Mouse (Mus musculus) yolk sac, embryonic 10.5 days (tissue): Measurements from ENCODE around the gene Cops4.

ENCODE experiments used
- DNase-seq: peaks from one replicate; pipeline ENCODE4 v3.0.0-alpha.2; 2017; ENCODE audit warnings: low spot score

Cops4 gene

GRCm38 (mm10) chr5:100581622-100582434 is 63.7 kb downstream of the Cops4 start:
- no peak for DNase-seq

DNA sequence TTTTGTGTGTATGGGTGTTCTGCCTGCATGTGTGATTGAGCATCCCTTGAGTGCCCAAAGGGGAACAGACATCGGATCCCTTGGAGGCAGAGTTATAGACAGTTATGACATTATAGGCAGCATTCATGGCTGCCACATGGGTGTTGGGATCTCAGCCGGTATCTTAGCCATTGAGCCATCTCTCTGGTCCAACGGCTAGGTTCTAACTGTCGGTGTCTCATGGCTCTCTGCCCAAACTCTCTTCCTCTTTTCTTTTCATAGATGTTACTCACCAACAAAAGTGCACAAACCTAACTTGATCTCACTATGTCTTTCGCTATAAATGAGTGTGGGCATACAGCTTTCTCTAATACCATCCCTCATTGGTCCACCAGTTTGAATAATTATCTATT is 64.3 kb downstream of the Cops4 start:
- DNase-seq = no peak

DNA sequence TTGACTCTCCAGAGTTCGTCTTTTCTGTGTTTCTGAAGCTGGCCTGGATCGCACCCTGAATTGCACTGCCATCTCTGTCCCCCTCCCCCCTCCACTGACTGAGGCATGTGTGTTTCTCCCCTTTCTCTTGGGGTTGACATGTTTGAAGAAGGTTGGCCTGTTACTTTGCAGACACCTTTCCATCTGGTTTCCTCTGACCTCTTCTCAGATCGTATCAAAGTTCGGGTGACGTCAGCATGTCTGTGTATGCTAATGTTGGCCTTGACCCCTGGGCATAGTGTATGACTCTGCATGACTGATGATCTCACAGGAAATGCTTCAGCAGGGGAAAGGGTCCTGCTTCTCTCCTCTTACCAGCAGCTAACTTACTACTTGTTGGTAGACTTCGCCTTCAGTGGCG is 65.0 kb downstream of the Cops4 start:
- peak; percentile 32 for DNase-seq

- no peak for DNase-seq
Observed at GRCm38 (mm10) chr5:100585206-100585644, 67.1 kb downstream of the Cops4 start.

GRCm38 (mm10) chr5:100585657-100586056 is 67.5 kb downstream of the Cops4 start:
- no peak for DNase-seq

- no peak for DNase-seq
Observed at GRCm38 (mm10) chr5:100587136-100587535, 69.0 kb downstream of the Cops4 start.

DNA sequence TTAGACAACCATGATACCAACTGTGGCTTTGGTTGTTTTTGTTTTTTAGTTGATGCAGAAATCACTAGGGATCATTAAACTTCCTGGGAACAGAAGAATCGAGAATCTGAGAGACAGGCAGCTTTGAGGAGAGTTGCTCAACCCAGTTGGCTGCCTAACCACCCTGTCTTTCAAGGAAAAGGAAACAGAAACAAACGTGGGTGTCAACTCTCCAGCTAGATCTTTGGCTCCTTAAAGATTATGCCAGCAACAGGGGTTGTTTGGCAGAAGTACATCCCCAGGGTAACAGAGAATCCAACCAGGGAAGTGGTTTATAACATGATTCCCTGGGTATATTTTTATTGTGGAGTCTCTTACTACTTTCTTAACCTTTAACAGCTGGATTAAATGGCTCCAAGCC is 69.5 kb downstream of the Cops4 start:
- no peak for DNase-seq

DNA sequence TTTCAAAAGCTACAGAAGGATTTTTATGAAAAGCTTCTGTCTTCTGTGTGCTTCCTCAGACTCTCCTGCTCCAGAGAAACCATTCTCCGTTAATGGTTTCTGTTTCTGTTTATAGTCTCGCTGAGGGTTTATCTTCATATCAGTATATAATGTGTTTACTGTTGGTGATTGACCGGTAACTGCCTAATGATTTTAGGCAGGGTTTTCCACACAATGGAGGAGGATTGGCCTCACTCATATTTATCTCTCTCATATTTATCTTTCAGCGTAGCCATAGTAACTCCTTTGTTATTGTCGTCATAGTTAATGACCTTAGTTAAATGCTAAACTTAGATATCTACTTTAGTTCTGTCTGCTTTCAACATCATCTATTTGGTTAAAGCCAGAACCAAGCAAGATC is 72.4 kb downstream of the Cops4 start:
- DNase-seq = no peak

GRCm38 (mm10) chr5:100594803-100595467 is 76.8 kb downstream of the Cops4 start:
- DNase-seq = no peak

DNA sequence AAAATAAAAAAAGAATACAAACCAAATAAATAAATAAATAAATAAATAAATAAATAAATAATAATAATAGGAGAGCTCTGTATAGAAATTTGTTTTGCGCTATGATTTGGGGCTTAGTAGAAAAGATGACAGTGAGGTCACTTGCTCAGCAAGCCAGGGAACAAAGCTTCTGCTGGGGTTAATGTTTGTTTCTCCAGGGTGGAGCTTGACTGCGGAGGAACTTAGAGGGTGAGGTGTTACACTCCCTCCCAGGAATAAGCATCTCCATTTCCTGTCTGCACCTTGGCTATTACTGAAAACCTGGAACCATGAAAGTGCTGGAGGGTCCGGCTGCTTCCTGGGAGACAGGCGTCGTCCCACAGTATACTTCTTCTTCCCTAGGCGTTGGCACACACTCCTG is 77.9 kb downstream of the Cops4 start:
- DNase-seq = no peak
